Mouse (Mus musculus) right cerebral cortex, adult 2 months (tissue): ENCODE measurements around the gene Mxi1.
"Not testable (repeated sequence)": the region's sequence is repeated elsewhere in the genome, so short reads cannot be mapped to it uniquely, and the experiment has no call there.

Experiments used
- DNase-seq, 2 experiments: peaks; one replicate each; pipeline ENCODE4 v3.0.0; 2021 to 2022; ENCODE audit warnings: low spot score in 2 of 2

Mxi1 gene

DNA sequence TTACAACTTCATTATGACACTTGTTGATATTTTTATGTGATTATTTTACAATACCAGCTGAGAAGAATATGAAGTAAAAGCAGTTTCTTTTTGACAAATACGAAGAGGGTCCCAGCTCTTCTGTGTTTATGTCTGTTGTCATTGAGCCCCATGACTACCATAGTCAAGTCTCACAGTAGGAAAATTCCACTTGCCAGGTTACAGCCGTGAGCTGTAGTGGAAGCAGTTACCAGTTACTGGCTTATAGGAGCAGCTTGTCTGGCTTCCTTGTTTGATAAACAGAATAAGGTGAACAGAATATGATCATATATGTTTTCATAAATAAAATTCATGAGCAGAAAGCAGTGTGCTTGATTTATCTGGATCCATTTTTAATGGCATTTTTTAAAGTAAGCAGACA is 54.2 kb downstream of the Mxi1 start:
- no peak for DNase-seq

- peak; percentile 66 to 69 for DNase-seq
Measured at GRCm38 (mm10) chr19:53364963-53365362, 54.6 kb downstream of the Mxi1 start.

- DNase-seq = no peak
Measured at GRCm38 (mm10) chr19:53366057-53366775, 55.9 kb downstream of the Mxi1 start.

GRCm38 (mm10) chr19:53366881-53367280 is 56.6 kb downstream of the Mxi1 start:
- DNase-seq = no peak

GRCm38 (mm10) chr19:53369469-53370043 is 59.2 kb downstream of the Mxi1 start:
- DNase-seq = peak; percentile 90 to 93

GRCm38 (mm10) chr19:53370233-53370632 is 59.9 kb downstream of the Mxi1 start:
- no peak for DNase-seq

DNA sequence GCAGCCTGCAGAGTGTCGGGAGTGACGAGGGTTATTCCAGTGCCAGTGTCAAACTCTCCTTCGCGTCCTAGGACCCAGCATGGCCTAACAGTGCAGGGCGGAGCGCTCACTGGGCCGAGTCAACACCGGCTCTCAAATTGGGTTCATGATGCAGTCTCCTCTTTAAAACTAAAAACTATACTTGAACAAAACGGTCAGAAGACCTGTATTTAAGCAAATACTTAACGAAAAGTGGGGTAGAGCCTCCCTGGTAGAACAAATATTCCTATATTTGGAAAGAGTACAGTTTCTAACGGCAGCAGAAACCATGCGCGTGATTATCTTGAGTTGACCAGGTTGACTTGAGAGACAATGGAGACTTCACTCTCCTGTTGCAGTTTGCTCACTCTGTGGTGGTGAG is 61.3 kb downstream of the Mxi1 start, which contains the start of gene Gm10197:
Gene Gm10197, minus strand, starts transcription at position 101 of the 400 bp plus-strand sequence.
- DNase-seq = no peak

- DNase-seq = no peak
Measured at GRCm38 (mm10) chr19:53373570-53373969, 63.3 kb downstream of the Mxi1 start.

DNA sequence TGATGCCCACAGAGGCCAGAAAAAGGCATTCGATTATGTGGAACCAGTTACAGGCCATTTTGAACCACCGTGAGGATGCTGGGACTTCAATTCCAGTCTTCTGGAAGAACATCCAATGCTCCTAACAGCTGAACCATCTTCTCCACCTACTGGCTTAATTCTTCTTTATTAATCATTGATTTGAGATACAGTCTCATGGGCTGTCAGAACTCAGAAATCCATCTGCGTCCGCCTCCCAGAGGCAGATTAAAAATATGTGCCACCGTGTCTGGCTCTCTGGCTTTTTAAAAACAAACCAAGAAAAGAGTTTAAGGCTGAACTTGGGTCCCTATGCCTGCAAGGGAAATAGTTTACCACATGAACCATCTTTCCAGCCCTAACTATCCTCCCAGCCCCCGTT is 65.0 kb downstream of the Mxi1 start:
- no peak for DNase-seq

- no peak for DNase-seq
Measured at GRCm38 (mm10) chr19:53375816-53376215, 65.5 kb downstream of the Mxi1 start.

- no peak for DNase-seq
Measured at GRCm38 (mm10) chr19:53377652-53378051, 67.3 kb downstream of the Mxi1 start.

- DNase-seq = no peak
Measured at GRCm38 (mm10) chr19:53378421-53378820, 68.1 kb downstream of the Mxi1 start.

- no peak for DNase-seq
Measured at GRCm38 (mm10) chr19:53383336-53383735, 73.0 kb downstream of the Mxi1 start.

GRCm38 (mm10) chr19:53389417-53389816 is 79.1 kb downstream of the Mxi1 start:
- no peak for DNase-seq

DNA sequence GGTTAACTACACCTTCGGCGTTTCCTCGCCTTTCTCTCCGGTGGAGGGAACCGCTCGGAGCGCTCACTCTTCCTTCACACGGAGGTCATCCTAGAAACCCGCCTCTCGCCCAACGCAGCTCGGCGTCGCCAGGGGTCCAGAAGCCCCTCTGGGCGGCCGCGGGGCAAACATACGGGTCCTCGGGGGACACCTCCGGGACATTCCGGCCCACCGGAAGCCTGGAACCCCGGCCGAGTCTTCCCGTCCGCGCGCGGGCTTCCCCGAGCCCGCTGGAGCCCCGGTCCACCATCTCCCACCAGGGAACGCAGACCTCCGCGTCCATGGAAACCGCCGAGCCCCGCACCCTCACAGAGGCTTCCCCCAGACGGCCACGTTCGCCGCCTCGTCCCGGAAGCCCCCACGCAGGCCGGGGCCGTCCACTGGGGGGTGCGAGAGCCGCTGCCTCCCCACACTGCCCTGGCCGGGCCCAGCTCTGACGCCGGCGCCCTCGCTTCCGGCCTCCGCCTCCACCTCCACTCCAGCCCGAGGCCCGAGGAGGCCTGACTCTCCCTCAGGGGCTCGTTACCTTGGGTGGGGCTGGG is 79.6 kb downstream of the Mxi1 start:
- peak in 1 of 2 experiments; percentile 47 for DNase-seq

- DNase-seq = peak; percentile 99
Measured at GRCm38 (mm10) chr19:53390495-53391007, 80.2 kb downstream of the Mxi1 start, which contains the start of gene Smndc1. Smndc1 (minus strand) TSS chr19:53390578.

DNA sequence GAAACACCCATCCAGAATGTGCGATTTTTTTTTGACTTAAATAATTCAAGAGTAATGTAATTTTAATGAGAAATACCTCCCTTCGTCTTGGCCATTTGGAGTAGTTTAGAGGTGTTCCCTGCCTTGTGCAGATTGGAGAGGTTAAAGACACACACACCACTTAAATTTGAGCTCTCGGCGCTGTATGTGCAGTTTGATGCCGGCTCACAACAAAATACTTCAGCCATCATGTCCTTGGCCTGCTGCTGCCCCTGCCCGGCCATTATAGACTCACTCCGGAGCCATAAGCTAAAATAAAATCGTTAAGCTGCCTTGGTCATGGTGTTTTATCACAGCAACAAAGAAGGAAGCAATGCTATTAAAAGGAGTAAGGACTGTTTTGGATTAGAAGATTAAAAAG is 81.1 kb downstream of the Mxi1 start:
- DNase-seq = no peak

DNA sequence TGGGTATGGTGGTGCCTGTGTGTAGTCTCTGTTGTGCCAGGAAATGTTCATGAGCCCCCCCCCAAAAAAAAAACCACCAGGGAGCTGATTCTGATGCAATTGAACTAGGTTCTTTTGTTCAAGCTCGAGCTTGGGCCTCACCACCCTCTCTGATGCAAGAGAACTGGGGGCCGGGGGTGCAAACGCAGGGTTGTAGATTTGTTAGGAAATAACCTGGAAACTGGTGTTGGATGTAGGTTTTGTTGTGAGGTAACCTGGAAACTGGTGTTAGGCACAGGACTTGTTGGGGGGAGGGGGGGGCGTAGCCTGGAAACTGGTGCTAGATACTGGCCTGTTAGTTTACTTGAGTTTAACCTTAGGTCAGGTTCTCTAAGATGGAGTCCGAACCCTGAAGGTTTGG is 81.5 kb downstream of the Mxi1 start:
- no peak for DNase-seq

- DNase-seq = no peak
Measured at GRCm38 (mm10) chr19:53392781-53393343, 82.5 kb downstream of the Mxi1 start.

- no peak for DNase-seq
Measured at GRCm38 (mm10) chr19:53393646-53394045, 83.3 kb downstream of the Mxi1 start.

DNA sequence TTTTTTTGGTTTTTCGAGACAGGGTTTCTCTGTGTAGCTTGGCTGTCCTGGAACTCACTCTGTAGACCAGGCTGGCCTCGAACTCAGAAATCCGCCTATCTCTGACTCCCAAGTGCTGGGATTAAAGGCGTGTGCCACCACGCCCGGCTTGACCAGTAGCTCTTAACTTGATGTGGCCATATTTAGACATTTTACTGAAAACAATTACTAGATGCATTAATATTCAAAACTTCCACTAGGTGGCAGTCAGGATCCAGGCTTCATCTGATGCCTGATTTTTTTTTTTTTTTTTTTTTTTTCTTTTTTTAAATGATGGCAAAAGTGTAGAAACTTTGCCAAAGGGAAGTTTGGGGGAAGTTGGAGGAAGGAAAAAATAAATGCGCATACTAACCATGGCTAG is 84.2 kb downstream of the Mxi1 start:
- DNase-seq = peak in 1 of 2 experiments; percentile 20

DNA sequence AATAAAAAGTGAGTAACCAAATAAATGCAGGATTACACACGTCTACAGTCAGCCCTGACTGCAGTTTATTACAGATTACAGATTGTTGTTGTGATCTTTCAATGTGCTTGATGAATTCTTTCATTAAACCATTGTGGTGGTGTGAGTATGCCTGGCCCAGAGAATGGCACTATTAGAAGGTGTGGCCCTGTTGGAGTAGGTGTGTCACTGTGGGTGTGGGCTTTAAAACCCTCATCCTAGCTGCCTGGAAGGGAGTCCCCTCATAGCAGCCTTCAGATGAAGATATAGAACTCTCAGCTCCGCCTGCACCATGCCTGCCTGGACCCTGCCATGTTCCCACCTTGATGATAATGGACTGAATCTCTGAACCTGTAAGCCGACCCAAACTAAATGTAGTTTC is 84.6 kb downstream of the Mxi1 start:
- not testable (repeated sequence) for DNase-seq
